Mouse (Mus musculus) limb, embryonic 14.5 days (tissue): ENCODE results near the gene Mapk13. TPM values are rescaled to one million over a fixed set of nuclear protein-coding genes. Genes with fewer than 3 reads are reported as not detected.
A peak's percentile ranks its signal among the peaks of the same experiment; 100 is the strongest.
"Not testable (repeated sequence)": the region's sequence is repeated elsewhere in the genome, so short reads cannot be mapped to it uniquely, and the experiment has no call there.

ENCODE experiments used
- ATAC-seq: fragments of 200-750 bp; cut with Nextera tagmentation; 2 replicates; pipeline ENCODE4 v1.8.0; 2017; ENCODE audit warnings: low read depth, moderate number of reproducible peaks, moderate TSS enrichment; ENCODE audit not compliant: low FRiP score
- DNase-seq: peaks from one replicate; pipeline ENCODE4 v3.0.0-alpha.2; 2015; ENCODE audit warnings: low spot score
- H3K27ac ChIP-seq: fragments of 300-500 bp; sonication (generic); replicated peaks from 2 replicates; pipeline ENCODE4 v1.5.1; 2014; ENCODE audit warnings: low read depth, mild to moderate bottlenecking, low read length, moderate library complexity, mixed read lengths
- H3K27me3 ChIP-seq: fragments of 300-500 bp; sonication (generic); 2 replicates; pipeline ENCODE4 v1.6.1; 2014; ENCODE audit warnings: low read length, mixed read lengths; ENCODE audit not compliant: control insufficient read depth, insufficient read depth
- H3K36me3 ChIP-seq: fragments of 300-500 bp; sonication (generic); 2 replicates; pipeline ENCODE4 v1.6.1; 2014; ENCODE audit warnings: mild to moderate bottlenecking, low read length, moderate library complexity, mixed read lengths; ENCODE audit not compliant: control insufficient read depth, insufficient read depth
- H3K4me1 ChIP-seq: fragments of 300-500 bp; sonication (generic); 2 replicates; pipeline ENCODE4 v1.6.1; 2014; ENCODE audit warnings: antibody characterized with exemption, low read length, mixed read lengths; ENCODE audit not compliant: control insufficient read depth, insufficient read depth
- H3K4me2 ChIP-seq: fragments of 300-500 bp; sonication (generic); replicated peaks from 2 replicates; pipeline ENCODE4 v1.6.1; 2014; ENCODE audit warnings: low read depth, mild to moderate bottlenecking, low read length, moderate library complexity; ENCODE audit not compliant: severe bottlenecking
- H3K4me3 ChIP-seq: fragments of 300-500 bp; sonication (generic); replicated peaks from 2 replicates; pipeline ENCODE4 v1.5.1; 2014; ENCODE audit warnings: low read length
- H3K9ac ChIP-seq: fragments of 300-500 bp; sonication (generic); 2 replicates; pipeline ENCODE4 v1.6.1; 2014; ENCODE audit warnings: mild to moderate bottlenecking, low read depth, low read length, moderate library complexity; ENCODE audit not compliant: severe bottlenecking
- H3K9me3 ChIP-seq: fragments of 300-500 bp; sonication (generic); 2 replicates; pipeline ENCODE4 v1.6.1; 2016; ENCODE audit warnings: low read length; ENCODE audit not compliant: control insufficient read depth
- POLR2A ChIP-seq: fragments of 200-500 bp; IDR thresholded peaks from 2 replicates; pipeline ENCODE4 v1.8.0; 2012; ENCODE audit warnings: inconsistent platforms, mild to moderate bottlenecking, moderate library complexity, borderline replicate concordance; ENCODE audit not compliant: insufficient read depth, insufficient read length; ENCODE audit errors: extremely low read depth
- WGBS: fragments of 180-500 bp; shearing (Covaris S2); extraction: QIAGEN DNeasy Blood & Tissue Kit; methylation state at CpG from one replicate; pipeline ENCODE4 v1.1.7; 2014; 5-methylcytosine and 5-hydroxymethylcytosine counted together
- polyA plus RNA-seq, 2 experiments: library from polyadenylated mRNA; depleted of rRNA in 1 of 2; stranded (reverse) in 1 of 2; unstranded in 1 of 2; fragments of >200 nt; fragmentation: Nextera tagmentation in 1 of 2; extraction: Ambion mirVana in 1 of 2; gene quantifications; 2 replicates each; pipeline versions ENCODE4 v1.2.1 to v1.2.3; 2012 to 2014

Mapk13 gene
- polyA plus RNA-seq (2012; rRNA removed) = 38.3 and 39.4 TPM in 2 replicates
- 47.4 and 55.6 TPM in 2 replicates for polyA plus RNA-seq (2014; fragmentation: Nextera tagmentation; extraction: Ambion mirVana)

DNA sequence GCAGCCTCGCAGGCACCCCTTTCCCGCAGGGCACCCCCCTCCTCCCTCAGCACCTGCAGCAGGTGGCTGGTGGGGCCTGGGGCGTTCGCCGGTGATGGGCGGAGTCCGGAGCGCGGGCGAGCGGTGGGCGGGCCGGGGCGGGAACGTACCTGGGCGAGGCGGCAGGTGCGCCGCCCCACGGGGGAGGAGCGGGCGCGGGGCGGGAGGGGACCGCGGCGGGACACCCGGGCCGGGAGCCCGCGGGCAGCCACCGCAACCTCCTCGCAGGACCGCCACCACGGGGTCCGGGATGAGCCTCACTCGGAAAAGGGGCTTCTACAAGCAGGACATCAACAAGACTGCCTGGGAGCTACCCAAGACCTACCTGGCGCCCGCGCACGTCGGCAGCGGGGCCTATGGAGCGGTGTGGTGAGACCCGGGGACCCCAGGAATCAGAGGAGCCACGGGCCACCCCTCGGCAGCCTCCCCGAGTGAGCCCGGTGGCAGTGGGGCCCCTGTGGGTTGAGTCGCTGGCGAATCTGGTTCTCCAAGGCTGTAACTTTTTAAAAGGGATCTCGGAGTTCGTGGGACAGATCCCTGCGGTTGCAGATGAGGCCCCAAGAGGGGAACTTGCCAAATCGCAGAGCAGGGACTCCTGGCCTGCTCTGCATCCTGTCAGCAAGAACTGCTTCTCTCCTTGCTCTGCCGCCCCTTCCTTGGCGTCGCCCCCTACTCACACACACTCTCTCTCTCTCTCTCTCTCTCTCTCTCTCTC, at the start of gene Mapk13:
Mapk13 (plus strand) TSS at position 177 of the 754 bp plus-strand sequence.
- Histone ChIP-seq H3K4me3 (peak within 1 kb of the TSS; percentile 47), H3K36me3 (no peaks in the 10 kb centered on the region), H3K9me3 (no peaks in the 10 kb centered on the region), H3K9ac (peak within 1 kb of the TSS; percentile 52), H3K4me1 (peaks cover 7% of the 10 kb centered on the region; the same call in 1 of the 2 replicates), H3K27ac (no peak within 1 kb of the TSS), H3K27me3 (peaks cover 12% of the 10 kb centered on the region), H3K4me2 (peak within 1 kb of the TSS; percentile 92)
- ATAC-seq (peak; percentile 37; the same call in 1 of the 2 replicates), DNase-seq (peak; percentile 39)
- TF ChIP-seq POLR2A = no peak
- WGBS = 2% methylated on average over 33 of the region's 58 CpGs

DNA sequence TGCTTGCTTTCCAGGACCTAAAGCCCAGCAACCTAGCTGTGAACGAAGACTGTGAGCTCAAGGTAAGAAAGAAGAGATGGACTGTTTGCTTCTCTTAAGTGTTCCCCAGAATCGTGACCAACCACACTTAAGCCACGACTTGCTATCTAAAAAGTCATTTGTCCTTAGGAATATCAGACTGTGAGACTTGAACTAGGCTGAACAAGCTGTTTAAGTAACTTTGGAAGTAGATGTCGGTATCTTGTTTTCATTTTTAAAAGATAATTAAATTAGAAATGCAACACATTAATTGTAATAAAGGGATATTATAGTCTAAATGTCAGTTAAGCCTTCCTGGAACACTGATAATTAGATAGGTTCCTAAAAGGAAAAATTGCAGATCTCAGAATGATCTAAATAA, 43.3 kb upstream of the Mapk13 start, which contains the start of gene AC170998.1:
AC170998.1 (plus strand) TSS at position 301 of the 400 bp plus-strand sequence.
- H3K4me1 ChIP-seq = no peaks in the 10 kb centered on the region
- no peaks in the 10 kb centered on the region for H3K27me3 ChIP-seq
- DNase-seq (no peak), ATAC-seq (no peak)
- no peak for TF ChIP-seq POLR2A
- H3K4me2 ChIP-seq = no peak within 1 kb of the TSS
- no peak within 1 kb of the TSS for H3K4me3 ChIP-seq
- peaks cover 73% of the 10 kb centered on the region for H3K36me3 ChIP-seq
- H3K27ac ChIP-seq = no peak within 1 kb of the TSS
- no peak within 1 kb of the TSS for H3K9ac ChIP-seq
- H3K9me3 ChIP-seq = no peaks in the 10 kb centered on the region
- WGBS = 96% methylated on average over 4 of the region's 4 CpGs

DNA sequence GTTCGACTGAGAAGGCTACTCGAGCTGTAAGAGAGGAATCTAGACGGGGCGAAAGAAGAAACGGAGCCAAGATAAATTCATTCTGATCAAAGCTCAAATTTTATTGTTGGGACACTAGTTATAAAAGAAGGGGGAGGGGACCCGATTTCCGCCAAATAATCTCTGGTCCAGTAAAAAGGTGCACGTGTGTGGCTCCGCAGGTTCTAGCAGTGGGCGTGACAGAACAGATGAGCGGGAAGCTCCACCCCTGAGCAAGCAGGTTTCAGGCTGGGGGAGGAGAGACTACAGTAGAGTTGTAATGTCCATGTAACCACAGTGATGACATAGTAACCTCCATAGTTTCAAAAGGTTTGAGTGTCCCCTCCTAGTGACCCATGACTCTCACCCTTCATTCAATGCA, 41.6 kb upstream of the Mapk13 start:
- H3K4me1 ChIP-seq, DNase-seq, H3K9me3 ChIP-seq, H3K27ac ChIP-seq, H3K9ac ChIP-seq, ATAC-seq, H3K4me2 ChIP-seq, H3K27me3 ChIP-seq, H3K4me3 ChIP-seq: not testable (repeated sequence)
- peaks cover 80% of the 10 kb centered on the region for H3K36me3 ChIP-seq
- 88% methylated on average over 11 of the region's 11 CpGs for WGBS

DNA sequence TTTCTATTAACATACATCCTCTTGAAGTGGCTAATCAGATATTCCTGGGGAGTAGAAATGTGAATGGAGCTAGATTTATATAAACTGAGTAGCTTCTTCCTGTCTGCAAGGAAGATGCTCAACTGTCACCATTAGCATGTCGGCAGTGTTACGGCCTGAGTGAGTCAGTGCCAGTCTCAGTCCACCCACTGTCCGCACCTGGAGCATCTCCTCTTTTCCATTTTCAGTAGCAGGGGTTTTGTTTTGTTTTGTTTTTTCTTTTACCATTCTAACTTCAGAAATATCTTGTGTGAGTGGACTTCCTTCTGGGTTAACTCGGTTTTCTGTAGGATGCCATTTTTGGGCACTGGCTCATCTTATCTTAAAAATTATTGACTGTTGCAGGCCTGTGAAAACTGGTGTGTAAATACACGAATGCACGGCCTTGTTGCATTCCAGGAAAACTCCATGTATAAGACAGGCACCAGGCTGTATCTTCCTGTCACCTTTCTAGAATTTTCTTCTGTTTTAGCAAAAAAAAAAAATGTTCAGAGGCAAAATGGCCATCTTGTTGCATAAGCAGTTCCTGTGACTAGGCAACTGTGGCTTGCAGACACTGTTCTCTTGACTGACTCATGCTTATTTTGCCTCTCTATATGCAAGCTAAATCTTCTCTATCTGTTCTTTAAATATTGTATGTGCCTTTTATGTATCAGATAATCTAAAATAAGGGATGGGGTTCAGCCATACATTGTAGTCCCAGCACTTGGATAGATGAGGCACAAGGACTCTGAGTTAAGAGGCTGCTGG, 33.6 kb upstream of the Mapk13 start:
- H3K27me3 ChIP-seq = no peaks in the 10 kb centered on the region
- no peak for TF ChIP-seq POLR2A
- no peak overlapping the region for H3K9ac ChIP-seq
- no peaks in the 10 kb centered on the region for H3K9me3 ChIP-seq
- H3K4me1 ChIP-seq = no peaks in the 10 kb centered on the region
- peaks cover 81% of the 10 kb centered on the region for H3K36me3 ChIP-seq
- no peak overlapping the region for H3K27ac ChIP-seq
- WGBS = 93% methylated on average over 6 of the region's 6 CpGs
- no peak for DNase-seq
- no peak overlapping the region for H3K4me2 ChIP-seq
- no peak for ATAC-seq
- H3K4me3 ChIP-seq = no peak overlapping the region

DNA sequence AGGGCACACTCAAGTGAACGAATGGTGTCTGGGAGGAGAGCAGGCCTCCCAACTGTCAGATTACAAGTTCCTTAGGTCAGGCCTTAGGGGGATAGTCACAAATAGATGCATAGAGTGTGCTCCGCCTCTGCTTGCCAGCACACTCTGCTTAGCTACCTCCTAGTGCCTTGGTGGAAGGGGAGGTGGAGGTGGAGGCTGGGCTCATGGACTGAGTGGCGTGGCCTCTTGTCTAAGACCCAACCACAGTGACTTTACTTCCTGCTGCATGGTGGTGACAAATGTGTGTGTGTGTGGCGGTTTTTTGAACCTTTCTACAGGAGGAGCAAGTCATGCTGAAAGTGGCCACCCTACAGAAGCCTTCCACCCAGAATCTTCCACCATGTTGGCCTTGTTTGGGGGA, 32.6 kb upstream of the Mapk13 start:
- Histone ChIP-seq H3K4me1 (no peaks in the 10 kb centered on the region), H3K9ac (no peak overlapping the region), H3K27ac (no peak overlapping the region), H3K27me3 (no peaks in the 10 kb centered on the region), H3K36me3 (peaks cover 79% of the 10 kb centered on the region), H3K4me3 (no peak overlapping the region), H3K9me3 (no peaks in the 10 kb centered on the region), H3K4me2 (no peak overlapping the region)
- DNase-seq = no peak
- ATAC-seq = no peak
- WGBS = 83% methylated on average over 4 of the region's 4 CpGs
- no peak for TF ChIP-seq POLR2A
